Mouse (Mus musculus): ENCODE results near the gene BC029722. TPM values are rescaled to one million over a fixed set of nuclear protein-coding genes. Genes with fewer than 3 reads are reported as not detected.
"Not testable (repeated sequence)": the region's sequence is repeated elsewhere in the genome, so short reads cannot be mapped to it uniquely, and the experiment has no call there.

The BC029722 gene
- polyA plus RNA-seq, 1 experiment from 2014 or later: 7.9 TPM

DNA sequence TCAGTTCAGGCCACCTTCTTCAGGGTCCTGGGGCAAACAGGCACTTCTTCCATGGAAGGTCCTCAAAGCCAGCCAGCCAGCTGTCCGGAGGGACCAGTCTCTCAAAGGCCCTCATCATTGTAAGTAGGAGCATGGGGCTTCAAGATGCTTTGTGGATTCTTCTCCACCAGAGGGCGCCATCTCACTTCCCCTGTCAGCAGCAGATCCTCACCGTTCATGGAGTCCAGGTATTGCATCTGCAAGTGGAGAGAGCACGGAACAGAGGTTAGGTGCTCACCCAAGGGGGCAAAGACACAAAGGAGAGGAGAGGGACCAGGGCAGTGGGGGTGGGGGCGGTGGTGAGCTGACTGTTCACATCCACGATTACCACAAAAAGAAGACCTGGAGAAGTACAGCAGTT lies 29.1 kb upstream of the BC029722 start:
- H3K27ac ChIP-seq (ENCODE audit: low read depth, low read length): no peak overlapping the region
- no peak overlapping the region for H3K4me3 ChIP-seq (ENCODE audit: low read depth, low read length)
- H3K4me2 ChIP-seq: no peak overlapping the region
- 31% methylated on average over 6 of the region's 6 CpGs for WGBS
- H3K9me3 ChIP-seq (ENCODE audit: control insufficient read depth, low read length): no peaks in the 10 kb centered on the region
- H3K4me1 ChIP-seq (ENCODE audit: control insufficient read depth, insufficient read depth, low read length): no peaks in the 10 kb centered on the region
- no peaks in the 10 kb centered on the region for H3K27me3 ChIP-seq (ENCODE audit: control insufficient read depth, insufficient read depth, low read length)
- ATAC-seq (ENCODE audit: low FRiP score) (no peak), DNase-seq (ENCODE audit: low spot score, missing footprints) (peak; percentile 97)
- no peak overlapping the region for H3K9ac ChIP-seq (ENCODE audit: low read length)
- H3K36me3 ChIP-seq (ENCODE audit: control insufficient read depth, insufficient read depth, low read length): peaks cover 5% of the 10 kb centered on the region; the same call in 1 of the 2 replicates

GRCm38 (mm10) chr2:155846930-155847329 lies 27.7 kb upstream of the BC029722 start:
- no peak overlapping the region for H3K9ac ChIP-seq (ENCODE audit: low read length)
- H3K27me3 ChIP-seq (ENCODE audit: control insufficient read depth, insufficient read depth, low read length): no peaks in the 10 kb centered on the region
- no peaks in the 10 kb centered on the region for H3K4me1 ChIP-seq (ENCODE audit: control insufficient read depth, insufficient read depth, low read length)
- H3K9me3 ChIP-seq (ENCODE audit: control insufficient read depth, low read length): no peaks in the 10 kb centered on the region
- no peak overlapping the region for H3K27ac ChIP-seq (ENCODE audit: low read depth, low read length)
- H3K4me3 ChIP-seq (ENCODE audit: low read depth, low read length): no peak overlapping the region
- no peak overlapping the region for H3K4me2 ChIP-seq
- ATAC-seq (ENCODE audit: low FRiP score): no peak
- peaks cover 5% of the 10 kb centered on the region; the same call in 1 of the 2 replicates for H3K36me3 ChIP-seq (ENCODE audit: control insufficient read depth, insufficient read depth, low read length)
- DNase-seq (ENCODE audit: low spot score, missing footprints): peak; percentile 23
- 90% methylated on average over 8 of the region's 8 CpGs for WGBS

DNA sequence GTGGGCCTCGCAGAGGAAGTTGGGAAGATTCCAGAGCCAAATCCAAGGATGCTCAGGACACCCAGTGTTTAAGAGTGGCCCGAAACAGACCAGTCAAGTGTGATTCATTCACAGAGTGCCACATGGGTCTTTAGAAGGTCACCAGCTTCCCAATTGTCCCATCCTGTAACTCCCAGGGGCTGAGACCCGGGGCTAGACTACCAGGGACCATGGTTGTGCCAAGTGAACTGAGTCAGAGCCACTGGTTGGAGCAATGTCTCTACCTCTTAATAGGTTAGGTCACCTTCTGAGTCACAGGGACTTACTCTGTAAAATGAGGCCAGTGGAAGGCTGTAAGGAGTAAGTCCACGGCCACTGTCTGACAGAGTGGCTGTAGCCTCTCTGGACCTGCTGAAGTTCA lies 19.7 kb upstream of the BC029722 start:
- Histone ChIP-seq H3K36me3 (ENCODE audit: control insufficient read depth, insufficient read depth, low read length) (no peaks in the 10 kb centered on the region), H3K9ac (ENCODE audit: low read length) (no peak overlapping the region), H3K4me1 (ENCODE audit: control insufficient read depth, insufficient read depth, low read length) (no peaks in the 10 kb centered on the region), H3K27me3 (ENCODE audit: control insufficient read depth, insufficient read depth, low read length) (no peaks in the 10 kb centered on the region), H3K27ac (ENCODE audit: low read depth, low read length) (no peak overlapping the region), H3K9me3 (ENCODE audit: control insufficient read depth, low read length) (no peaks in the 10 kb centered on the region), H3K4me3 (ENCODE audit: low read depth, low read length) (no peak overlapping the region), H3K4me2 (no peak overlapping the region)
- ATAC-seq (ENCODE audit: low FRiP score) (no peak), DNase-seq (ENCODE audit: low spot score, missing footprints) (peak; percentile 59)
- WGBS: 86% methylated on average over 4 of the region's 4 CpGs

DNA sequence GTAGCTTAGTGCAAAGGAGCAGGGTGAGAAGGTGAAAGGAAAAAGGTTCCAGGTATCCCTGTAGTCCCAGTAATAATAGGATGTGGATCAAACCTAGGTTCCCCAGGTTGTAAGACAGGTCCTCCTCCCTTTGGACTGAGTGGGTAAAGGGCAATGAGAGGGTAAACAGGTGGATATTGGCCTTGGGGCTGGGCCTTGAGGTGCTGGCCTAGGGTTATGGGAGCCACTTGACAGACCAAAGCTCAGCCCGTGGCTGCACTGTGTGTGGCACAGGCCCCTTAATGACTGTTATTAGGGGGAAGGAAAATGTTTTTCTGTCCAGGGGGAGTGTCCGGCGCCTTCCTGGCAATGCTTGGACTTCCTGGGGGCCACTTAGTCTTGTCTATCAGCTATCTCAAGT lies 18.7 kb upstream of the BC029722 start:
- H3K4me2 ChIP-seq: no peak overlapping the region
- H3K4me1 ChIP-seq (ENCODE audit: control insufficient read depth, insufficient read depth, low read length): no peaks in the 10 kb centered on the region
- H3K36me3 ChIP-seq (ENCODE audit: control insufficient read depth, insufficient read depth, low read length): no peaks in the 10 kb centered on the region
- H3K27ac ChIP-seq (ENCODE audit: low read depth, low read length): no peak overlapping the region
- H3K9ac ChIP-seq (ENCODE audit: low read length): no peak overlapping the region
- 71% methylated on average over 3 of the region's 3 CpGs for WGBS
- no peaks in the 10 kb centered on the region for H3K27me3 ChIP-seq (ENCODE audit: control insufficient read depth, insufficient read depth, low read length)
- DNase-seq (ENCODE audit: low spot score, missing footprints): peak; percentile 59
- no peak for ATAC-seq (ENCODE audit: low FRiP score)
- no peaks in the 10 kb centered on the region for H3K9me3 ChIP-seq (ENCODE audit: control insufficient read depth, low read length)
- H3K4me3 ChIP-seq (ENCODE audit: low read depth, low read length): no peak overlapping the region

- Histone ChIP-seq H3K9ac (ENCODE audit: low read length) (no peak within 1 kb of the TSS), H3K27ac (ENCODE audit: low read depth, low read length) (no peak within 1 kb of the TSS), H3K36me3 (ENCODE audit: control insufficient read depth, insufficient read depth, low read length) (no peaks in the 10 kb centered on the region), H3K9me3 (ENCODE audit: control insufficient read depth, low read length) (no peaks in the 10 kb centered on the region), H3K4me2 (no peak within 1 kb of the TSS), H3K4me3 (ENCODE audit: low read depth, low read length) (no peak within 1 kb of the TSS), H3K4me1 (ENCODE audit: control insufficient read depth, insufficient read depth, low read length) (no peaks in the 10 kb centered on the region), H3K27me3 (ENCODE audit: control insufficient read depth, insufficient read depth, low read length) (no peaks in the 10 kb centered on the region)
- no peak for ATAC-seq (ENCODE audit: low FRiP score)
- WGBS: 67% methylated on average over 9 of the region's 9 CpGs
- no peak for DNase-seq (ENCODE audit: low spot score, missing footprints)
Measured at GRCm38 (mm10) chr2:155834732-155835131, 15.5 kb upstream of the BC029722 start, which contains the start of gene Fam83c. TSS of gene Fam83c (minus strand) at chr2:155834854.

DNA sequence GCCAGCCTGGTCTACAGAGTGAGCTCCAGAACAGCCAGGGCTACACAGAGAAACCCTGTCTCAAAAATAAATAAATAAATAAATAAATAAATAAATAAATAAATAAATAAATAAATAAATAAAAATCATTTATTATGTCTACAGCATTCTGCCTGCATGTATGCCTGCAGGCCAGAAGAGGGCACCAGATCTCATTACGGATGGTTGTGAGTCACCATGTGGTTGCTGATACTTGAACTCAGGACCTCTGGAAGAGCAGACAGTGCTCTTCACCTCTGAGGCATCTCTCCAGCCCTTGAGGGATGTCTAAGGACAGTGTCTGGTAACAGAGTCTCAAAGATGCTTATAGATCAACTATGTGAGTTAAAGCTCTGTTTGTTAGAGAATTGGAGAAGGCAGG lies 12.9 kb upstream of the BC029722 start:
- ATAC-seq (ENCODE audit: low FRiP score); H3K4me1 ChIP-seq (ENCODE audit: control insufficient read depth, insufficient read depth, low read length); H3K4me3 ChIP-seq (ENCODE audit: low read depth, low read length); H3K27me3 ChIP-seq (ENCODE audit: control insufficient read depth, insufficient read depth, low read length); H3K27ac ChIP-seq (ENCODE audit: low read depth, low read length); H3K36me3 ChIP-seq (ENCODE audit: control insufficient read depth, insufficient read depth, low read length); H3K9ac ChIP-seq (ENCODE audit: low read length); H3K4me2 ChIP-seq; H3K9me3 ChIP-seq (ENCODE audit: control insufficient read depth, low read length): not testable (repeated sequence)
- WGBS: 73% methylated on average over 1 of the region's 1 CpGs
- peak; percentile 80 for DNase-seq (ENCODE audit: low spot score, missing footprints)

DNA sequence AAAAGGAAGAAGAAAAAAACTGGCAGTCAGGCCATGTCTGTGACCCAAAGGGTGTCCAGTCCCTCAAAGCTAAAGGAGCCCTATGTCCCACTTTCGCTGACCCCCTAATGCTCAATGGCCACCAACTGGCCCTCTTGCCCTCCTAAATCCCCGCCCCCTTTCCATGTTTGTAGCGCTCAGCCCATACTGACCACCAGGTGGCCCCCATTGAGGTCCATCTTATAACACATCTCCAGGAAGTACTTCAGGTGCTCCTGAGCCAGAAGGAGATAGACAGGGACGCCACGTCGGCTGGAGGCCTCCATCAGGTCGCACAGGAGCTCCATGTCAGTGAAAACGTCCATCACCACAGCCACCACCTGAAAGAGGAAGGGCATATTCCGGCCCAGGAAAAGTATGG lies 12.1 kb upstream of the BC029722 start:
- Histone ChIP-seq H3K27me3 (ENCODE audit: control insufficient read depth, insufficient read depth, low read length) (no peaks in the 10 kb centered on the region), H3K9ac (ENCODE audit: low read length) (no peak overlapping the region), H3K27ac (ENCODE audit: low read depth, low read length) (no peak overlapping the region), H3K9me3 (ENCODE audit: control insufficient read depth, low read length) (no peaks in the 10 kb centered on the region), H3K4me2 (no peak overlapping the region), H3K4me1 (ENCODE audit: control insufficient read depth, insufficient read depth, low read length) (peaks cover 4% of the 10 kb centered on the region), H3K4me3 (ENCODE audit: low read depth, low read length) (no peak overlapping the region), H3K36me3 (ENCODE audit: control insufficient read depth, insufficient read depth, low read length) (no peaks in the 10 kb centered on the region)
- DNase-seq (ENCODE audit: low spot score, missing footprints) (no peak), ATAC-seq (ENCODE audit: low FRiP score) (no peak)
- 65% methylated on average over 9 of the region's 9 CpGs for WGBS

DNA sequence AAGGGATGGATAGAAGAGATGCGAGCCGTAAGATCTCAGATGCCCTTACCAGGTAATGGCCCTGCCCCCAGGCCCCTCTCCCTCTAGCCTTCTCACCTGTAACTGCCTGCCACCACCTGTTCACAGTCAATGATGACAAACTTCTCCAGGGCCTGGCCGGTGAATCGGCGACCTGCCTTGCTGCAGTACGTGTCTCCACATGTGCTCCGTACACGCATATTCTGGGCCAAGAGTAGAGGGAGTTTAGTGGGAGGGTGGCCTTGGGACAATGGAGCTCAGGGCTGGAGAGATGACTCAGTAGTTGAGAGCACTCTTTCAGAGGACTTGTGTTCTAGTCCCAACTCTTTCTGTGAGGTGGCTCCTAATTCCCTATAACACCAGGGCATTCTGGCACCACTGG lies 11.6 kb upstream of the BC029722 start:
- no peak overlapping the region for H3K4me2 ChIP-seq
- H3K4me1 ChIP-seq (ENCODE audit: control insufficient read depth, insufficient read depth, low read length): peaks cover 6% of the 10 kb centered on the region
- no peak overlapping the region for H3K27ac ChIP-seq (ENCODE audit: low read depth, low read length)
- no peak overlapping the region for H3K9ac ChIP-seq (ENCODE audit: low read length)
- DNase-seq (ENCODE audit: low spot score, missing footprints) (peak; percentile 19), ATAC-seq (ENCODE audit: low FRiP score) (no peak)
- H3K4me3 ChIP-seq (ENCODE audit: low read depth, low read length): no peak overlapping the region
- no peaks in the 10 kb centered on the region for H3K27me3 ChIP-seq (ENCODE audit: control insufficient read depth, insufficient read depth, low read length)
- no peaks in the 10 kb centered on the region for H3K9me3 ChIP-seq (ENCODE audit: control insufficient read depth, low read length)
- no peaks in the 10 kb centered on the region for H3K36me3 ChIP-seq (ENCODE audit: control insufficient read depth, insufficient read depth, low read length)
- 91% methylated on average over 8 of the region's 8 CpGs for WGBS

DNA sequence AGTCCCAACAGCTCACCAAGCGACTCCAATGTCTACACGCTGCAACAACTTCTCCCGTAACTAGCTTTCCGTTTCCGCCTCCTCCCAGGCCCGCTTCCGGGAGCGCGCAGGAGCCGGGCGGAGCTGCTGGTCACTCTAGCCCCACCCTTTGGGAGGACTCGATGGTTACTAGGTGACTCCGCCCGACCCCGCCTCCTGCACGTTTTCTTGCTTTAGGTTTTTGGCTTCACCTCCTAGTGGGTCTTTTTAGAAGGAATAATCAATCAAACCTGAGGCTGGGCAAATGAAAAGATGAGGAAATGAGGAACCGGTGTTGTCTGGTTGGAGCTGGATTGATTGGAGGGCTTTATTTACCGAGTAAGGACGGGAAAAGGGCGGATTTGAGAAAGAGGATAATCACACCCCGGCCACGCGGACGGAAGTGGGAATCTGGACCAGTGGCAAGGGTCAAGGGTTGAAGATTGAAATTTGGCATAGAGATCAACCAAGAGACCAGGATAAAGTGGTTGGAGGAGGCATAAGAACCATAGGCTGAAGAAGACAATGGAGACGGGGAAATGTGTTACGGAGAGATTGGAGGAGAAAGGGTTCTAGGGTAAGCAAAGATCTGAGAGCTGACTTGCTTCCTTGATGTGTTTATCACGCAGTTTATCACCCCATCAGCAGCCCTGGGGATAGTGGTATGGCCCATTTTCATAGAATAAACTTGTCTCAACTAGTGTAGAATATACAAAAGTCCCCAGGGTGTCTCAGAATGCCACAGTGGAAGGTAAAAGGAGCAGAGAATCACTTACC lies 7.6 kb upstream of the BC029722 start, which contains the start of gene Eif6:
Eif6 (minus strand) TSS at position 296 of the 795 bp plus-strand sequence.
- H3K4me2 ChIP-seq: peak within 1 kb of the TSS; percentile 94
- H3K27me3 ChIP-seq (ENCODE audit: control insufficient read depth, insufficient read depth, low read length): no peaks in the 10 kb centered on the region
- H3K36me3 ChIP-seq (ENCODE audit: control insufficient read depth, insufficient read depth, low read length): peaks cover 10% of the 10 kb centered on the region; the same call in 1 of the 2 replicates
- 3% methylated on average over 27 of the region's 27 CpGs for WGBS
- DNase-seq (ENCODE audit: low spot score, missing footprints) (peak; percentile 97), ATAC-seq (ENCODE audit: low FRiP score) (peak; percentile 94)
- H3K4me3 ChIP-seq (ENCODE audit: low read depth, low read length): peak within 1 kb of the TSS; percentile 87
- H3K9me3 ChIP-seq (ENCODE audit: control insufficient read depth, low read length): no peaks in the 10 kb centered on the region
- H3K9ac ChIP-seq (ENCODE audit: low read length): peak within 1 kb of the TSS; percentile 76
- peaks cover 11% of the 10 kb centered on the region for H3K4me1 ChIP-seq (ENCODE audit: control insufficient read depth, insufficient read depth, low read length)
- peak within 1 kb of the TSS; percentile 54 for H3K27ac ChIP-seq (ENCODE audit: low read depth, low read length)

Measured in midbrain, embryonic 11.5 days (tissue).